Comparison of ENCODE assay signal across 12 mouse cellular contexts in the genomic region with DNA sequence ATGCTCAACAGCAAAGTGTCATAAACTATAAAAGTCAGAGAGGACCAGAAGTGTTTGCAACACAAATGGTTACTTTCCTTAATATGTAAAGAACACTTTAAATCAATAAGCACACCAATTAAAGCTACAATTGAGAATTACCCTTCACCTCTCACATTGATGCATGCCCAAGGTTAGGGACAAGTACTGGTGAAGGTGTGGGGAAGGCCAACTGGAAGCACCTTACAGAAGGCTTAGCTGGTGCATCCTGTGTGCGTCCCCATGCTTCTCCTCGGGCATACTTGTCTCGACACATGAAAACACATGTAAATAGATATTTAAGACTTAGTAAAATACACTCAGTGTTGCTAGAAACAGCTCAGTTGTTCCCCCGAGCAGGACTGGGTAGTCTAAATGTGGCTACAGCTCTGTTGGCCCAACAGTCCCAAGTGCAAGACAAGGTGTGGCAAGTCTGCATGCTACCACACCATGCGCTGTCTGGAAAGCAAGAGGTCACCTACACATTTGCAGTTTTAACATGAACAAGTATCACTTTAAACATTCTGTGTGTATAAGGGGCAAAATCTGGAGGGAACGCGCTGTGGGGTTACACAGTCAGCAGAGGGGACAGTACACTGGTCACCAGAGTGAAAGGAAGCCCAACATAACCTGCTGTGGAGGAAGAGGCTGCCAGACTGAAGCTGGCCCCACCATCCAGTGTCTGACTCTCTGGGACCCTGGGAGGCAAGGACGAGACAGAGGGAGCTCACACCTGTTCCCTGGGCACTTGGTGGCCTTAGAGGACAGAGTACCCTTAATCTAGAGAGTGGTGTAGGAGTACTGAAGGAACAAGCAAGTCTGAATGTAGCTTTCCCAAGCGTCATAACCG. TPM values are rescaled to one million over a fixed set of nuclear protein-coding genes. Genes with fewer than 3 reads are reported as not detected.
DNase-seq lines count a peak whose midpoint lies in the region; ATAC-seq and TF ChIP-seq lines count a peak whose summit lies in the region.
"Had no signal": no experiment of that assay in that cellular context is flagged by ENCODE, and none has a peak within 500 bp of the region (broad histone marks: within the 10 kb centered on the region; RNA-seq: fewer than 3 reads in every experiment).

No protein-coding gene starts in this region.

- TF ChIP-seq CTCF in lung, postnatal 0 days (IDR thresholded peaks at IDR 0.05), result no peak

- peaks cover 4% of the 10 kb centered on the region for H3K4me1 ChIP-seq in kidney, embryonic 16.5 days (ENCODE audit: insufficient read depth, low read length)
- peaks cover 8% of the 10 kb centered on the region; the same call in 1 of the 2 replicates for H3K4me1 ChIP-seq in lung, postnatal 0 days (ENCODE audit: insufficient read depth, low read depth, low read length)
- H3K4me1 ChIP-seq in embryonic facial prominence, embryonic 10.5 days, result peaks cover 10% of the 10 kb centered on the region; the same call in 1 of the 2 replicates
- H3K4me1 ChIP-seq: forebrain, embryonic 15.5 days had no signal

- H3K36me3 ChIP-seq in kidney, embryonic 16.5 days (ENCODE audit: insufficient read depth, low read length), result no peaks in the 10 kb centered on the region
- no peaks in the 10 kb centered on the region for H3K36me3 ChIP-seq in lung, postnatal 0 days (ENCODE audit: insufficient read depth, low read length)
- H3K36me3 ChIP-seq in embryonic facial prominence, embryonic 10.5 days (replicated peaks), result no peaks in the 10 kb centered on the region
- H3K36me3 ChIP-seq: forebrain, embryonic 15.5 days; heart, embryonic 10.5 days had no signal

- H3K4me2 ChIP-seq in kidney, embryonic 16.5 days (replicated peaks; ENCODE audit: low read depth, low read length), result no peak overlapping the region
- no peak overlapping the region for H3K4me2 ChIP-seq in lung, postnatal 0 days (replicated peaks; ENCODE audit: low read depth, low read length)
- H3K4me2 ChIP-seq: forebrain, embryonic 15.5 days; midbrain, embryonic 11.5 days had no signal

- no peak for ATAC-seq in kidney, embryonic 16.5 days (ENCODE audit: low FRiP score, low TSS enrichment)
- ATAC-seq in lung, postnatal 0 days, result no peak
- ATAC-seq: forebrain, embryonic 15.5 days had no signal

- WGBS in kidney, embryonic 16.5 days, result 87% methylated on average over 10 of the region's 10 CpGs
- 83% methylated on average over 10 of the region's 10 CpGs for WGBS in lung, postnatal 0 days
- 89% methylated on average over 10 of the region's 10 CpGs for WGBS in embryonic facial prominence, embryonic 10.5 days

- no peaks in the 10 kb centered on the region for H3K9me3 ChIP-seq in kidney, embryonic 16.5 days (ENCODE audit: low read length)
- no peaks in the 10 kb centered on the region for H3K9me3 ChIP-seq in lung, postnatal 0 days (ENCODE audit: low read length)
- H3K9me3 ChIP-seq in embryonic facial prominence, embryonic 10.5 days, result no peaks in the 10 kb centered on the region
- H3K9me3 ChIP-seq: forebrain, embryonic 15.5 days; heart, embryonic 10.5 days had no signal

- H3K27me3 ChIP-seq in kidney, embryonic 16.5 days (ENCODE audit: insufficient read depth, low read length), result no peaks in the 10 kb centered on the region
- no peaks in the 10 kb centered on the region for H3K27me3 ChIP-seq in lung, postnatal 0 days (replicated peaks; ENCODE audit: insufficient read depth, low read length)
- no peaks in the 10 kb centered on the region for H3K27me3 ChIP-seq in embryonic facial prominence, embryonic 10.5 days (replicated peaks; ENCODE audit: low read depth, poor library complexity, severe bottlenecking)
- H3K27me3 ChIP-seq: forebrain, embryonic 15.5 days had no signal

- no peak overlapping the region for H3K9ac ChIP-seq in kidney, embryonic 16.5 days (replicated peaks; ENCODE audit: low read length)
- no peak overlapping the region for H3K9ac ChIP-seq in lung, postnatal 0 days (replicated peaks; ENCODE audit: low read depth)
- H3K9ac ChIP-seq: forebrain, embryonic 15.5 days had no signal

- peak; percentile 64 for DNase-seq in kidney, adult 18-20 months
- peak; percentile 31 for DNase-seq in lung, postnatal 0 days (ENCODE audit: low spot score)
- no peak for DNase-seq in lung, postnatal 14 days
- DNase-seq in adrenal gland, postnatal 25 days, result peak; percentile 1
- DNase-seq in cerebellum, postnatal 10 days, result no peak
- no peak for DNase-seq in embryonic facial prominence, embryonic 10.5 days (ENCODE audit: low spot score)
- DNase-seq: cerebellum, adult 2 months; right cerebral cortex, postnatal 25 days had no signal

- H3K4me3 ChIP-seq in kidney, embryonic 16.5 days (ENCODE audit: low read length), result no peak overlapping the region
- H3K4me3 ChIP-seq in lung, postnatal 0 days (ENCODE audit: low read depth, low read length), result no peak overlapping the region
- no peak overlapping the region; the same call in 1 of the 2 replicates for H3K4me3 ChIP-seq in embryonic facial prominence, embryonic 10.5 days
- H3K4me3 ChIP-seq: forebrain, embryonic 15.5 days; heart, embryonic 10.5 days had no signal

- no peak for TF ChIP-seq EP300 in lung, postnatal 0 days (IDR thresholded peaks at IDR 0.05)

- no peak overlapping the region for H3K27ac ChIP-seq in kidney, embryonic 16.5 days (ENCODE audit: low read length)
- peak overlapping the region; percentile 62 for H3K27ac ChIP-seq in lung, postnatal 0 days (ENCODE audit: low read length)
- no peak overlapping the region for H3K27ac ChIP-seq in embryonic facial prominence, embryonic 10.5 days (replicated peaks)
- H3K27ac ChIP-seq: forebrain, embryonic 15.5 days; heart, embryonic 10.5 days had no signal

RNA-seq across cellular contexts. Expression of a gene that starts 39.8 kb away (rescaled TPM):
- polyA plus RNA-seq in kidney, embryonic 16.5 days (2015; fragmentation: Nextera tagmentation; extraction: Ambion mirVana), result 50.6 and 52.9 TPM in 2 replicates
- polyA plus RNA-seq in lung, postnatal 0 days (2015; fragmentation: Nextera tagmentation; extraction: Ambion mirVana), result 33.9 and 35.1 TPM in 2 replicates
- total RNA-seq in adrenal gland, postnatal 25 days (2021), result 40.4 and 63.3 TPM in 2 replicates
- polyA plus RNA-seq in embryonic facial prominence, embryonic 10.5 days (2016; fragmentation: Nextera tagmentation; extraction: Ambion mirVana), result 44.6 and 45.4 TPM in 2 replicates

RNA-seq across cellular contexts. Expression of a gene that starts 42.3 kb away (rescaled TPM):
- 14.8 and 15.7 TPM in 2 replicates for polyA plus RNA-seq in kidney, embryonic 16.5 days (2015; fragmentation: Nextera tagmentation; extraction: Ambion mirVana)
- 8.4 and 10.2 TPM in 2 replicates for polyA plus RNA-seq in lung, postnatal 0 days (2015; fragmentation: Nextera tagmentation; extraction: Ambion mirVana)
- total RNA-seq in adrenal gland, postnatal 25 days (2021), result 39.1 and 39.7 TPM in 2 replicates
- 2.5 and 2.9 TPM in 2 replicates for polyA plus RNA-seq in embryonic facial prominence, embryonic 10.5 days (2016; fragmentation: Nextera tagmentation; extraction: Ambion mirVana)

RNA-seq across cellular contexts. Expression of a gene that starts 58.7 kb away (rescaled TPM):
- polyA plus RNA-seq in kidney, embryonic 16.5 days (2015; fragmentation: Nextera tagmentation; extraction: Ambion mirVana), result 3.7 and 4.4 TPM in 2 replicates
- 1.3 and 1.5 TPM in 2 replicates for polyA plus RNA-seq in lung, postnatal 0 days (2015; fragmentation: Nextera tagmentation; extraction: Ambion mirVana)
- 1.3 and 2.0 TPM in 2 replicates for total RNA-seq in adrenal gland, postnatal 25 days (2021)
- 6.8 and 7.4 TPM in 2 replicates for polyA plus RNA-seq in embryonic facial prominence, embryonic 10.5 days (2016; fragmentation: Nextera tagmentation; extraction: Ambion mirVana)

Comparison
In these comparisons a context has a peak if more than half of its experiments do, and no peak if none do; other contexts are left out.
1. DNase-seq: peak in kidney, adult 18-20 months (single experiment), lung, postnatal 0 days (single experiment) and adrenal gland, postnatal 25 days (single experiment); none in lung, postnatal 14 days (single experiment), cerebellum, postnatal 10 days (0 of 2) and embryonic facial prominence, embryonic 10.5 days (single experiment).